Mouse (Mus musculus): ENCODE data around the gene Creb3l2. TPM values are rescaled to one million over a fixed set of nuclear protein-coding genes. Genes with fewer than 3 reads are reported as not detected.

The Creb3l2 gene
- polyA plus RNA-seq, 1 experiment from 2014 or later, result 4.1 TPM

GRCm38 (mm10) chr6:37284879-37285278 lies 157.1 kb downstream of the Creb3l2 start:
- no peak overlapping the region for H3K4me3 ChIP-seq (replicated peaks)
- ATAC-seq (ENCODE audit: low FRiP score), result no peak
- H3K9me3 ChIP-seq (replicated peaks), result no peaks in the 10 kb centered on the region
- no peak overlapping the region for H3K4me2 ChIP-seq
- 96% methylated on average over 9 of the region's 9 CpGs for WGBS
- no peak overlapping the region for H3K9ac ChIP-seq (replicated peaks)
- H3K4me1 ChIP-seq, result no peaks in the 10 kb centered on the region
- no peak overlapping the region for H3K27ac ChIP-seq (replicated peaks)
- H3K27me3 ChIP-seq (replicated peaks), result no peaks in the 10 kb centered on the region
- H3K36me3 ChIP-seq, result peaks cover 8% of the 10 kb centered on the region; the same call in 1 of the 2 replicates

GRCm38 (mm10) chr6:37283336-37283735 lies 158.6 kb downstream of the Creb3l2 start:
- H3K4me2 ChIP-seq, result no peak overlapping the region
- H3K9me3 ChIP-seq (replicated peaks), result no peaks in the 10 kb centered on the region
- no peaks in the 10 kb centered on the region for H3K27me3 ChIP-seq (replicated peaks)
- no peak overlapping the region for H3K27ac ChIP-seq (replicated peaks)
- H3K36me3 ChIP-seq, result peaks cover 5% of the 10 kb centered on the region; the same call in 1 of the 2 replicates
- WGBS, result 84% methylated on average over 2 of the region's 2 CpGs
- H3K9ac ChIP-seq (replicated peaks), result no peak overlapping the region
- H3K4me3 ChIP-seq (replicated peaks), result no peak overlapping the region
- no peak for ATAC-seq (ENCODE audit: low FRiP score)
- no peaks in the 10 kb centered on the region for H3K4me1 ChIP-seq

- Histone ChIP-seq H3K36me3 (peaks cover 5% of the 10 kb centered on the region; the same call in 1 of the 2 replicates), H3K4me2 (no peak overlapping the region)
- ATAC-seq (ENCODE audit: low FRiP score), result no peak
Measured at GRCm38 (mm10) chr6:37282659-37283058, 159.3 kb downstream of the Creb3l2 start.

More at GRCm38 (mm10) chr6:37282659-37283058, 159.3 kb downstream of the Creb3l2 start:
- no peaks in the 10 kb centered on the region for H3K4me1 ChIP-seq
- no peak overlapping the region for H3K4me3 ChIP-seq (replicated peaks)
- no peak overlapping the region for H3K9ac ChIP-seq (replicated peaks)
- WGBS, result 50% methylated on average over 1 of the region's 1 CpGs
- H3K27me3 ChIP-seq (replicated peaks), result no peaks in the 10 kb centered on the region
- H3K9me3 ChIP-seq (replicated peaks), result no peaks in the 10 kb centered on the region
- no peak overlapping the region for H3K27ac ChIP-seq (replicated peaks)

Other genes with a start within 250 kb of the Creb3l2 start
- 6.5 and 7.1 TPM in 2 replicates for gene Dgki, start 142.0 kb downstream of the Creb3l2 start, polyA plus RNA-seq (2015; fragmentation: Nextera tagmentation; extraction: Ambion mirVana)
- 0.13 TPM in 1 of 2 replicates, not detected in the other for gene Akr1d1, start 88.0 kb upstream of the Creb3l2 start, polyA plus RNA-seq (2015; fragmentation: Nextera tagmentation; extraction: Ambion mirVana)